Mouse (Mus musculus) hindbrain, embryonic 10.5 days (tissue): Measurements from ENCODE around the gene Ccdc12. TPM values are rescaled to one million over a fixed set of nuclear protein-coding genes. Genes with fewer than 3 reads are reported as not detected.
A peak's percentile ranks its signal among the peaks of the same experiment; 100 is the strongest.

Experiments used
- DNase-seq: peaks from one replicate; pipeline ENCODE4 v3.0.0-alpha.2; 2017; ENCODE audit warnings: low spot score
- H3K27ac ChIP-seq: fragments of 300-500 bp; sonication (generic); 2 replicates; pipeline ENCODE4 v1.5.1; 2016; ENCODE audit warnings: mild to moderate bottlenecking, moderate library complexity
- H3K27me3 ChIP-seq: fragments of 300-500 bp; sonication (generic); 2 replicates; pipeline ENCODE4 v1.6.1; 2016; ENCODE audit warnings: mild to moderate bottlenecking; ENCODE audit not compliant: poor library complexity, insufficient read depth, severe bottlenecking
- H3K36me3 ChIP-seq: fragments of 300-500 bp; sonication (generic); 2 replicates; pipeline ENCODE4 v1.6.1; 2016; ENCODE audit warnings: mild to moderate bottlenecking, moderate library complexity
- H3K4me1 ChIP-seq: fragments of 300-500 bp; sonication (generic); replicated peaks from 2 replicates; pipeline ENCODE4 v1.6.1; 2016; ENCODE audit warnings: mild to moderate bottlenecking
- H3K4me3 ChIP-seq: fragments of 300-500 bp; sonication (generic); 2 replicates; pipeline ENCODE4 v1.5.1; 2016; ENCODE audit warnings: mild to moderate bottlenecking, moderate library complexity
- H3K9me3 ChIP-seq: fragments of 300-500 bp; sonication (generic); 2 replicates; pipeline ENCODE4 v1.6.1; 2016; ENCODE audit warnings: mild to moderate bottlenecking, moderate library complexity
- WGBS: fragments of 180-500 bp; shearing (Covaris S2); methylation state at CpG from one replicate; pipeline ENCODE4 v1.1.7; 2016; 5-methylcytosine and 5-hydroxymethylcytosine counted together
- polyA plus RNA-seq: library from polyadenylated mRNA; unstranded; fragments of >200 nt; fragmentation: Nextera tagmentation; extraction: Ambion mirVana; gene quantifications from 2 replicates; pipeline ENCODE4 v1.2.1, GENCODE M21; 2016

Gene Ccdc12
- polyA plus RNA-seq, 1 experiment from 2014 or later = 180 TPM

GRCm38 (mm10) chr9:110652963-110653654 lies 3.2 kb upstream of the Ccdc12 start:
- H3K27me3 ChIP-seq = peaks cover 31% of the 10 kb centered on the region
- DNase-seq = no peak
- no peaks in the 10 kb centered on the region for H3K36me3 ChIP-seq
- peaks cover 72% of the 10 kb centered on the region for H3K4me1 ChIP-seq
- WGBS = 20% methylated on average over 14 of the region's 14 CpGs
- H3K9me3 ChIP-seq = no peaks in the 10 kb centered on the region
- peak overlapping the region; percentile 68 for H3K4me3 ChIP-seq
- H3K27ac ChIP-seq = peak overlapping the region; percentile 86

- Histone ChIP-seq H3K27me3 (peaks cover 31% of the 10 kb centered on the region), H3K9me3 (no peaks in the 10 kb centered on the region), H3K27ac (peak within 1 kb of the TSS; percentile 86), H3K4me1 (peaks cover 72% of the 10 kb centered on the region), H3K4me3 (peak within 1 kb of the TSS; percentile 68), H3K36me3 (peaks cover 1% of the 10 kb centered on the region; the same call in 1 of the 2 replicates)
- WGBS = under 1% methylated on average over 75 of the region's 75 CpGs
- peak; percentile 93 for DNase-seq
Measured at GRCm38 (mm10) chr9:110653655-110654461, 2.4 kb upstream of the Ccdc12 start, which contains the start of gene Nbeal2. TSS of gene Nbeal2 (minus strand) at chr9:110654161.

- H3K4me1 ChIP-seq = peaks cover 62% of the 10 kb centered on the region
Measured at GRCm38 (mm10) chr9:110654726-110655650, 1.3 kb upstream of the Ccdc12 start.

GRCm38 (mm10) chr9:110655651-110656007 lies 674 bp upstream of the Ccdc12 start:
- H3K36me3 ChIP-seq = peaks cover 11% of the 10 kb centered on the region
- WGBS = 84% methylated on average over 10 of the region's 10 CpGs
- peak overlapping the region; percentile 78 for H3K4me3 ChIP-seq
- H3K27ac ChIP-seq = peak overlapping the region; percentile 99
- H3K4me1 ChIP-seq = peaks cover 57% of the 10 kb centered on the region
- DNase-seq = no peak
- peaks cover 31% of the 10 kb centered on the region for H3K27me3 ChIP-seq
- no peaks in the 10 kb centered on the region for H3K9me3 ChIP-seq

More at GRCm38 (mm10) chr9:110654726-110655650, 1.3 kb upstream of the Ccdc12 start:
- 84% methylated on average over 19 of the region's 19 CpGs for WGBS
- Histone ChIP-seq H3K36me3 (peaks cover 11% of the 10 kb centered on the region), H3K27ac (peak overlapping the region; percentile 86), H3K9me3 (no peaks in the 10 kb centered on the region), H3K4me3 (peak overlapping the region; percentile 78), H3K27me3 (peaks cover 31% of the 10 kb centered on the region)
- no peak for DNase-seq

- H3K9me3 ChIP-seq = no peaks in the 10 kb centered on the region
- peak overlapping the region; percentile 78 for H3K4me3 ChIP-seq
- peaks cover 12% of the 10 kb centered on the region for H3K27me3 ChIP-seq
- H3K36me3 ChIP-seq = peaks cover 11% of the 10 kb centered on the region
- peaks cover 46% of the 10 kb centered on the region for H3K4me1 ChIP-seq
- peak overlapping the region; percentile 99; the same call in 1 of the 2 replicates for H3K27ac ChIP-seq
- 77% methylated on average over 13 of the region's 13 CpGs for WGBS
- no peak for DNase-seq
Measured at GRCm38 (mm10) chr9:110657474-110658078, 1.3 kb downstream of the Ccdc12 start.

GRCm38 (mm10) chr9:110659521-110659920 lies 3.2 kb downstream of the Ccdc12 start:
- no peak for DNase-seq

GRCm38 (mm10) chr9:110660208-110660607 lies 3.9 kb downstream of the Ccdc12 start:
- H3K27me3 ChIP-seq = no peaks in the 10 kb centered on the region
- 86% methylated on average over 2 of the region's 2 CpGs for WGBS
- H3K36me3 ChIP-seq = peaks cover 11% of the 10 kb centered on the region
- H3K9me3 ChIP-seq = no peaks in the 10 kb centered on the region
- no peak overlapping the region for H3K4me3 ChIP-seq
- no peak for DNase-seq
- no peak overlapping the region for H3K27ac ChIP-seq
- H3K4me1 ChIP-seq = peaks cover 32% of the 10 kb centered on the region

More at GRCm38 (mm10) chr9:110659521-110659920, 3.2 kb downstream of the Ccdc12 start:
- H3K27me3 ChIP-seq = no peaks in the 10 kb centered on the region
- no peak overlapping the region for H3K4me3 ChIP-seq
- peaks cover 35% of the 10 kb centered on the region for H3K4me1 ChIP-seq
- H3K36me3 ChIP-seq = peaks cover 11% of the 10 kb centered on the region
- H3K27ac ChIP-seq = no peak overlapping the region
- 92% methylated on average over 12 of the region's 12 CpGs for WGBS
- H3K9me3 ChIP-seq = no peaks in the 10 kb centered on the region

- H3K4me3 ChIP-seq = no peak overlapping the region
- peaks cover 11% of the 10 kb centered on the region for H3K36me3 ChIP-seq
- no peak overlapping the region for H3K27ac ChIP-seq
- DNase-seq = no peak
- peaks cover 32% of the 10 kb centered on the region for H3K4me1 ChIP-seq
- WGBS = 90% methylated on average over 7 of the region's 7 CpGs
- no peaks in the 10 kb centered on the region for H3K9me3 ChIP-seq
- H3K27me3 ChIP-seq = no peaks in the 10 kb centered on the region
Measured at GRCm38 (mm10) chr9:110660856-110661612, 4.7 kb downstream of the Ccdc12 start.

GRCm38 (mm10) chr9:110662844-110663243 lies 6.5 kb downstream of the Ccdc12 start:
- WGBS = 88% methylated on average over 1 of the region's 1 CpGs
- H3K27me3 ChIP-seq = no peaks in the 10 kb centered on the region
- no peak overlapping the region for H3K4me3 ChIP-seq
- no peak overlapping the region for H3K27ac ChIP-seq
- peaks cover 40% of the 10 kb centered on the region for H3K4me1 ChIP-seq
- H3K9me3 ChIP-seq = no peaks in the 10 kb centered on the region
- no peak for DNase-seq
- peaks cover 13% of the 10 kb centered on the region for H3K36me3 ChIP-seq

- DNase-seq = no peak
Measured at GRCm38 (mm10) chr9:110665912-110666311, 9.6 kb downstream of the Ccdc12 start.

GRCm38 (mm10) chr9:110666374-110666773 lies 10.1 kb downstream of the Ccdc12 start:
- Histone ChIP-seq H3K9me3 (no peaks in the 10 kb centered on the region), H3K27me3 (no peaks in the 10 kb centered on the region), H3K4me1 (peaks cover 37% of the 10 kb centered on the region), H3K4me3 (no peak overlapping the region), H3K36me3 (0 out of 2 replicates have a peak, but pooled peaks cover 13% of the 10 kb centered on the region), H3K27ac (peak overlapping the region; percentile 69)
- 33% methylated on average over 8 of the region's 8 CpGs for WGBS
- DNase-seq = no peak

More at GRCm38 (mm10) chr9:110665912-110666311, 9.6 kb downstream of the Ccdc12 start:
- Histone ChIP-seq H3K27me3 (no peaks in the 10 kb centered on the region), H3K36me3 (0 out of 2 replicates have a peak, but pooled peaks cover 13% of the 10 kb centered on the region), H3K27ac (peak overlapping the region; percentile 69), H3K9me3 (no peaks in the 10 kb centered on the region), H3K4me3 (no peak overlapping the region), H3K4me1 (peaks cover 37% of the 10 kb centered on the region)
- WGBS = 33% methylated on average over 4 of the region's 4 CpGs
